Mouse (Mus musculus) neural tube, embryonic 10.5 days (tissue): ENCODE results near the gene Fkbp8.

Source experiments
- DNase-seq: peaks from one replicate; pipeline ENCODE4 v3.0.0-alpha.2; 2017; ENCODE audit warnings: low spot score; ENCODE audit errors: extremely low spot score

Fkbp8 gene

GRCm38 (mm10) chr8:70528182-70528797 is 766 bp downstream of the Fkbp8 start:
- no peak for DNase-seq

GRCm38 (mm10) chr8:70529299-70529698 is 1.8 kb downstream of the Fkbp8 start:
- no peak for DNase-seq

- no peak for DNase-seq
These were observed 2.2 kb downstream of the Fkbp8 start for GRCm38 (mm10) chr8:70529741-70530161.

- no peak for DNase-seq
These were observed 2.8 kb downstream of the Fkbp8 start for GRCm38 (mm10) chr8:70530314-70530713.

GRCm38 (mm10) chr8:70534281-70534680 is 6.8 kb downstream of the Fkbp8 start:
- DNase-seq, result no peak

GRCm38 (mm10) chr8:70535221-70535620 is 7.7 kb downstream of the Fkbp8 start:
- no peak for DNase-seq

GRCm38 (mm10) chr8:70535701-70536100 is 8.2 kb downstream of the Fkbp8 start:
- DNase-seq, result no peak

GRCm38 (mm10) chr8:70538024-70538579 is 10.6 kb downstream of the Fkbp8 start:
- DNase-seq, result no peak

GRCm38 (mm10) chr8:70538633-70539076 is 11.1 kb downstream of the Fkbp8 start:
- peak; percentile 99 for DNase-seq

GRCm38 (mm10) chr8:70539077-70539813 is 11.7 kb downstream of the Fkbp8 start, which contains the start of gene Ell:
Gene Ell (plus strand): TSS chr8:70539457.
- peak; percentile 99 for DNase-seq

- DNase-seq, result no peak
These were observed 12.5 kb downstream of the Fkbp8 start for GRCm38 (mm10) chr8:70540013-70540506.

- DNase-seq, result no peak
These were observed 13.1 kb downstream of the Fkbp8 start for GRCm38 (mm10) chr8:70540507-70541071.

GRCm38 (mm10) chr8:70541081-70541480 is 13.6 kb downstream of the Fkbp8 start:
- DNase-seq, result no peak

GRCm38 (mm10) chr8:70544200-70544687 is 16.7 kb downstream of the Fkbp8 start:
- no peak for DNase-seq

GRCm38 (mm10) chr8:70546412-70546811 is 18.9 kb downstream of the Fkbp8 start:
- DNase-seq, result no peak

GRCm38 (mm10) chr8:70547762-70548161 is 20.2 kb downstream of the Fkbp8 start:
- no peak for DNase-seq

- DNase-seq, result no peak
These were observed 22.1 kb downstream of the Fkbp8 start for GRCm38 (mm10) chr8:70549412-70550184.

GRCm38 (mm10) chr8:70551558-70552161 is 24.1 kb downstream of the Fkbp8 start:
- no peak for DNase-seq

GRCm38 (mm10) chr8:70552836-70553235 is 25.3 kb downstream of the Fkbp8 start:
- no peak for DNase-seq

- DNase-seq, result no peak
These were observed 26.2 kb downstream of the Fkbp8 start for GRCm38 (mm10) chr8:70553740-70554139.
